Mouse (Mus musculus): ENCODE results near the gene Mecom. TPM values are rescaled to one million over a fixed set of nuclear protein-coding genes. Genes with fewer than 3 reads are reported as not detected.

The Mecom gene
- polyA plus RNA-seq, 1 experiment: 0.47 TPM

GRCm38 (mm10) chr3:30097713-30098112, 450.1 kb downstream of the Mecom start:
- H3K4me1 ChIP-seq (ENCODE audit: control insufficient read depth, insufficient read depth, insufficient read length): no peaks in the 10 kb centered on the region
- H3K36me3 ChIP-seq (ENCODE audit: control insufficient read depth, insufficient read depth, low read length): no peaks in the 10 kb centered on the region
- no peak for DNase-seq (ENCODE audit: low read depth in 1 of 2, low spot score in 2 of 2)
- H3K27ac ChIP-seq (ENCODE audit: insufficient read depth, low read length): no peak overlapping the region
- no peak overlapping the region for H3K4me3 ChIP-seq (ENCODE audit: extremely low read depth, insufficient read depth, insufficient read length)
- 75% methylated on average over 3 of the region's 3 CpGs for WGBS
- TF ChIP-seq CTCF (IDR thresholded peaks at IDR 0.05; ENCODE audit: extremely low read depth, insufficient read depth, insufficient read length, insufficient replicate concordance): no peak
- no peak for TF ChIP-seq POLR2A (IDR thresholded peaks at IDR 0.05; ENCODE audit: low read depth, low read length)
- H3K27me3 ChIP-seq (ENCODE audit: control insufficient read depth, insufficient read depth, low read length): no peaks in the 10 kb centered on the region

DNA sequence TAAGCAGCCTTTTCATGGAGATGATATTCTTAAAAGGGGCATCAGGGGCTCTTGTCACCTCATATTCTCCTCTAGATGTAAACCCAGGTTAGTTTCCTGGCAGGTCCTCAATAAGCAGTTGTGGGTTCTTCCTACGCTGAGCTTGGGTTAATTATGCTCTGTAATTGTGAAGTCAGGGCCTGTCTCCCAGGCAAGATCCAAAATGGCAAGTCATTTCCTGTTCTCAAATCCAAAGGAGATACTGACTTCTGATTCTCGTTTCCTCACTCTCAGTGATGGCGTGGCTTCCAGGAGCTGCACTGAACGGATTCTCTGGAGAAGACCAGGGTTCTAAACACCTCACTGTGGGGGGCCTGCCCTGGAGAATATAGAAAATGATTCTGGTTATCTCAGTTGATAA, 450.7 kb downstream of the Mecom start:
- TF ChIP-seq POLR2A (IDR thresholded peaks at IDR 0.05; ENCODE audit: low read depth, low read length): no peak
- no peak for TF ChIP-seq CTCF (IDR thresholded peaks at IDR 0.05; ENCODE audit: extremely low read depth, insufficient read depth, insufficient read length, insufficient replicate concordance)
- Histone ChIP-seq H3K4me1 (ENCODE audit: control insufficient read depth, insufficient read depth, insufficient read length) (no peaks in the 10 kb centered on the region), H3K27ac (ENCODE audit: insufficient read depth, low read length) (no peak overlapping the region), H3K4me3 (ENCODE audit: extremely low read depth, insufficient read depth, insufficient read length) (no peak overlapping the region), H3K36me3 (ENCODE audit: control insufficient read depth, insufficient read depth, low read length) (no peaks in the 10 kb centered on the region), H3K27me3 (ENCODE audit: control insufficient read depth, insufficient read depth, low read length) (no peaks in the 10 kb centered on the region)
- DNase-seq (ENCODE audit: low read depth in 1 of 2, low spot score in 2 of 2): no peak
- 62% methylated on average over 4 of the region's 4 CpGs for WGBS

- H3K36me3 ChIP-seq (ENCODE audit: control insufficient read depth, insufficient read depth, low read length): no peaks in the 10 kb centered on the region
- H3K27ac ChIP-seq (ENCODE audit: insufficient read depth, low read length): no peak overlapping the region
- H3K4me3 ChIP-seq (ENCODE audit: extremely low read depth, insufficient read depth, insufficient read length): no peak overlapping the region
- WGBS: 89% methylated on average over 1 of the region's 1 CpGs
- H3K27me3 ChIP-seq (ENCODE audit: control insufficient read depth, insufficient read depth, low read length): no peaks in the 10 kb centered on the region
- DNase-seq (ENCODE audit: low read depth in 1 of 2, low spot score in 2 of 2): no peak
- TF ChIP-seq CTCF (IDR thresholded peaks at IDR 0.05; ENCODE audit: extremely low read depth, insufficient read depth, insufficient read length, insufficient replicate concordance) (no peak), POLR2A (IDR thresholded peaks at IDR 0.05; ENCODE audit: low read depth, low read length) (no peak)
- H3K4me1 ChIP-seq (ENCODE audit: control insufficient read depth, insufficient read depth, insufficient read length): no peaks in the 10 kb centered on the region
Measured at GRCm38 (mm10) chr3:30093005-30093404, 454.8 kb downstream of the Mecom start.

DNA sequence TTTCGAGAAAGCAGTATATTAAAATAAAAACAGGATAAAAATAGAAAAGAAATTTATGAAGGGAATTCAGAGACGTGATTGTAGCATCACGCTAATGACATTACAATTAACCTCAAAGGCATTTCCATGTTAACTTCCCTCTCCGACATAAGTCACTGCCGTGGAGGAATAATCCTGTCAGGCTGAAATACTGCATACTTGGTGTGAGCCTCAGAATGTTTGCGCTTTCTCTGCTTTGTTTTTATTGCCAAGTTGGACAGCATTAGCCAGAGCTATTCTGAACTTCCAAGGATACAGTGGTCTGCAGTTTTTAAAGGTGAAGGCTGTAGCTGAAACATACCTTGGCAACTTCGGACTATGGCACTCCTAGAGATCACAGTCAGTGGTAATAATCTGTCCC, 455.3 kb downstream of the Mecom start:
- no peak for TF ChIP-seq CTCF (IDR thresholded peaks at IDR 0.05; ENCODE audit: extremely low read depth, insufficient read depth, insufficient read length, insufficient replicate concordance)
- no peak for TF ChIP-seq POLR2A (IDR thresholded peaks at IDR 0.05; ENCODE audit: low read depth, low read length)
- H3K27ac ChIP-seq (ENCODE audit: insufficient read depth, low read length): no peak overlapping the region
- H3K4me3 ChIP-seq (ENCODE audit: extremely low read depth, insufficient read depth, insufficient read length): no peak overlapping the region
- DNase-seq (ENCODE audit: low read depth in 1 of 2, low spot score in 2 of 2): no peak
- H3K36me3 ChIP-seq (ENCODE audit: control insufficient read depth, insufficient read depth, low read length): no peaks in the 10 kb centered on the region
- H3K27me3 ChIP-seq (ENCODE audit: control insufficient read depth, insufficient read depth, low read length): no peaks in the 10 kb centered on the region
- no peaks in the 10 kb centered on the region for H3K4me1 ChIP-seq (ENCODE audit: control insufficient read depth, insufficient read depth, insufficient read length)
- WGBS: 56% methylated on average over 7 of the region's 7 CpGs

DNA sequence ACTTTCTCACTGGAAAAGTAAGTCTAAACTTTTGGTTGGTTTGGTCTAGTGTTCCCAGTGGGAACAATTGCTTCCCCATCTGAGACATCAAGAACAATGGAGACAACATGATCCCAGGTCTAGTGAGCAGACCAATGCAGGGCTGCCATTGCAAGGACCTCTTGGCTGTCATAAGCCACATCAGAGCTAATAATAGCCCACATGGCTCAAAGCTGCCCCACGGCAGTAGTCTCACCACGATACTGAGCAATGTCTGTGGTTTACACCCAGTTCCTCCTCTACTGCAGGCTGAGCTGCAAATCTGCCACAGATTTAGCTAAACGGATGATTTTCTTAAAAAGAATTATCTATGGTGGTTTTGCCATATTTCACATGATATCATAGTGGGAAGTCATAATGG, 455.9 kb downstream of the Mecom start:
- H3K36me3 ChIP-seq (ENCODE audit: control insufficient read depth, insufficient read depth, low read length): no peaks in the 10 kb centered on the region
- TF ChIP-seq POLR2A (IDR thresholded peaks at IDR 0.05; ENCODE audit: low read depth, low read length): no peak
- no peak for TF ChIP-seq CTCF (IDR thresholded peaks at IDR 0.05; ENCODE audit: extremely low read depth, insufficient read depth, insufficient read length, insufficient replicate concordance)
- no peak for DNase-seq (ENCODE audit: low read depth in 1 of 2, low spot score in 2 of 2)
- H3K4me1 ChIP-seq (ENCODE audit: control insufficient read depth, insufficient read depth, insufficient read length): no peaks in the 10 kb centered on the region
- WGBS: 13% methylated on average over 3 of the region's 3 CpGs
- no peaks in the 10 kb centered on the region for H3K27me3 ChIP-seq (ENCODE audit: control insufficient read depth, insufficient read depth, low read length)
- no peak overlapping the region for H3K27ac ChIP-seq (ENCODE audit: insufficient read depth, low read length)
- no peak overlapping the region for H3K4me3 ChIP-seq (ENCODE audit: extremely low read depth, insufficient read depth, insufficient read length)

DNA sequence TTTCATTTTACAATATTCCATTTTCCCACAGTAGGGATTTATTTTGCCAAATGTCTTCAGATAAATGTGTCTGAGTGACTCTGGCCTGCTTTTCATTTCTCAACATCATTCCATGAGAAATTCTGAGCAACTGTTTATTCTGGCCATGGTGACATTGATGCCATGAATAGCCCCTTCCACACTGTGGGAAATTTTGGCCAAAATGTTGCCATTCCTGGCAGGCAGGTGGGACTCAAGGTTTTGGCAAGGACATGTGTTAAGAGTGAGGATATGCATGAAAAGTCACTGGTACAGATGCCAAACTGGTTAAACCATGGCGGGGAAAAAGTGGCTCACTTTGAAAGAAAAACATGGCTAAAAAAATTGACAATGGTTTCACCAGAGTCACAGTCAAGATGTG, 456.4 kb downstream of the Mecom start:
- H3K36me3 ChIP-seq (ENCODE audit: control insufficient read depth, insufficient read depth, low read length): no peaks in the 10 kb centered on the region
- 79% methylated on average over 1 of the region's 1 CpGs for WGBS
- H3K4me3 ChIP-seq (ENCODE audit: extremely low read depth, insufficient read depth, insufficient read length): no peak overlapping the region
- TF ChIP-seq POLR2A (IDR thresholded peaks at IDR 0.05; ENCODE audit: low read depth, low read length): no peak
- no peaks in the 10 kb centered on the region for H3K27me3 ChIP-seq (ENCODE audit: control insufficient read depth, insufficient read depth, low read length)
- H3K27ac ChIP-seq (ENCODE audit: insufficient read depth, low read length): no peak overlapping the region
- H3K4me1 ChIP-seq (ENCODE audit: control insufficient read depth, insufficient read depth, insufficient read length): no peaks in the 10 kb centered on the region
- no peak for DNase-seq (ENCODE audit: low read depth in 1 of 2, low spot score in 2 of 2)

- DNase-seq (ENCODE audit: low read depth in 1 of 2, low spot score in 2 of 2): no peak
- WGBS: 87% methylated on average over 6 of the region's 6 CpGs
- H3K27me3 ChIP-seq (ENCODE audit: control insufficient read depth, insufficient read depth, low read length): no peaks in the 10 kb centered on the region
- no peak for TF ChIP-seq CTCF (IDR thresholded peaks at IDR 0.05; ENCODE audit: extremely low read depth, insufficient read depth, insufficient read length, insufficient replicate concordance)
- no peak for TF ChIP-seq POLR2A (IDR thresholded peaks at IDR 0.05; ENCODE audit: low read depth, low read length)
- no peaks in the 10 kb centered on the region for H3K36me3 ChIP-seq (ENCODE audit: control insufficient read depth, insufficient read depth, low read length)
- H3K4me1 ChIP-seq (ENCODE audit: control insufficient read depth, insufficient read depth, insufficient read length): no peaks in the 10 kb centered on the region
- no peak overlapping the region for H3K4me3 ChIP-seq (ENCODE audit: extremely low read depth, insufficient read depth, insufficient read length)
- H3K27ac ChIP-seq (ENCODE audit: insufficient read depth, low read length): no peak overlapping the region
Measured at GRCm38 (mm10) chr3:30086139-30086538, 461.7 kb downstream of the Mecom start.
